Mouse (Mus musculus) left cerebral cortex, postnatal 36 days (tissue): ENCODE measurements around the gene Car14. TPM values are rescaled to one million over a fixed set of nuclear protein-coding genes. Genes with fewer than 3 reads are reported as not detected.

Source experiments
- DNase-seq, 2 experiments: peaks; one replicate each; pipeline ENCODE4 v3.0.0; 2021 to 2022; ENCODE audit warnings: low spot score in 2 of 2, mixed read lengths in 1 of 2
- intact Hi-C: fragments of 180-260 bp; cut with DNase I; formaldehyde crosslinking; loops from one replicate; pipeline ENCODE4 v1.15.1; 2025
- total RNA-seq, 2 experiments: library from RNA; stranded (reverse); gene quantifications; 2 replicates each; pipeline ENCODE4 v1.2.3; 2021

Car14 gene
- total RNA-seq, 2 experiments from 2014 or later: 8.8 to 10.6 TPM

- DNase-seq: peak; percentile 52 to 55
- intact Hi-C loops: no loop called here
These were observed 10.0 kb downstream of the Car14 start for GRCm38 (mm10) chr3:95894317-95895160.

- intact Hi-C loops: loop anchor here (1.0 kb wide), 1 partner anchor 36 kb away; the partner anchor contains the start of gene Anp32e
- peak; percentile 95 to 96 for DNase-seq
These were observed 10.7 kb downstream of the Car14 start, which contains the start of gene Aph1a for GRCm38 (mm10) chr3:95893606-95894316. Gene Aph1a (plus strand): TSS chr3:95893969.

- no peak for DNase-seq
- intact Hi-C loops: loop anchor here (1.0 kb wide), 1 partner anchor 36 kb away; the partner anchor contains the start of gene Anp32e
These were observed 11.4 kb downstream of the Car14 start for GRCm38 (mm10) chr3:95893126-95893525.

GRCm38 (mm10) chr3:95892066-95893052, 12.1 kb downstream of the Car14 start:
- no peak for DNase-seq
- intact Hi-C loops: loop anchor here (1.0 kb wide), 1 partner anchor 37 kb away; the partner anchor contains the start of gene Anp32e

- no peak for DNase-seq
- intact Hi-C loops: no loop called here
These were observed 13.1 kb downstream of the Car14 start, which contains the start of gene BC028528 for GRCm38 (mm10) chr3:95891211-95892065. Gene BC028528 (minus strand): TSS chr3:95892005.

- intact Hi-C loops: no loop called here
- DNase-seq: no peak
These were observed 14.8 kb downstream of the Car14 start for GRCm38 (mm10) chr3:95889664-95890063.

- intact Hi-C loops: no loop called here
- DNase-seq: no peak
These were observed 16.9 kb downstream of the Car14 start for GRCm38 (mm10) chr3:95887596-95887995.

GRCm38 (mm10) chr3:95884400-95884799, 20.1 kb downstream of the Car14 start:
- intact Hi-C loops: no loop called here
- no peak for DNase-seq

- DNase-seq: peak; percentile 58 to 71
- intact Hi-C loops: loop anchor here (1.0 kb wide), 2 partner anchors 24 to 46 kb away; partner anchors contain the start of gene Anp32e
These were observed 21.6 kb downstream of the Car14 start for GRCm38 (mm10) chr3:95882816-95883425.

GRCm38 (mm10) chr3:95881979-95882815, 22.3 kb downstream of the Car14 start, which contains the start of gene Ciart:
Gene Ciart (minus strand): TSS chr3:95882251.
- intact Hi-C loops: loop anchor here (1.0 kb wide), 2 partner anchors 25 to 47 kb away; partner anchors contain the start of gene Anp32e
- peak; percentile 97 for DNase-seq

GRCm38 (mm10) chr3:95879063-95879462, 25.4 kb downstream of the Car14 start:
- DNase-seq: no peak
- intact Hi-C loops: no loop called here

GRCm38 (mm10) chr3:95872048-95872447, 32.4 kb downstream of the Car14 start:
- intact Hi-C loops: no loop called here

GRCm38 (mm10) chr3:95871392-95871867, 33.1 kb downstream of the Car14 start, which contains the start of gene Mrps21:
Gene Mrps21 (minus strand): TSS chr3:95871519.
- DNase-seq: peak; percentile 87 to 89
- intact Hi-C loops: no loop called here

More at GRCm38 (mm10) chr3:95872048-95872447, 32.4 kb downstream of the Car14 start:
- no peak for DNase-seq

GRCm38 (mm10) chr3:95870976-95871375, 33.5 kb downstream of the Car14 start:
- intact Hi-C loops: no loop called here
- DNase-seq: no peak

GRCm38 (mm10) chr3:95867408-95867807, 37.1 kb downstream of the Car14 start:
- intact Hi-C loops: no loop called here
- DNase-seq: no peak

- intact Hi-C loops: no loop called here
- no peak for DNase-seq
These were observed 38.4 kb downstream of the Car14 start for GRCm38 (mm10) chr3:95866071-95866470.

- intact Hi-C loops: no loop called here
- no peak for DNase-seq
These were observed 38.9 kb downstream of the Car14 start for GRCm38 (mm10) chr3:95865571-95865970.
